Mouse (Mus musculus): ENCODE measurements around the gene Cenpf. TPM values are rescaled to one million over a fixed set of nuclear protein-coding genes. Genes with fewer than 3 reads are reported as not detected.

Gene Cenpf
- total RNA-seq, 2 experiments from 2014 or later: 18.0 to 20.2 TPM

- intact Hi-C loops (cut with DNase I): no loop called here
Measured at GRCm38 (mm10) chr1:189639581-189639980, 48.3 kb downstream of the Cenpf start.

GRCm38 (mm10) chr1:189633791-189634190 is 54.1 kb downstream of the Cenpf start:
- intact Hi-C loops (cut with DNase I): no loop called here
- DNase-seq: no peak

More at GRCm38 (mm10) chr1:189639581-189639980, 48.3 kb downstream of the Cenpf start:
- DNase-seq: no peak

GRCm38 (mm10) chr1:189631906-189632675 is 55.8 kb downstream of the Cenpf start:
- no peak for DNase-seq
- intact Hi-C loops (cut with DNase I): no loop called here

GRCm38 (mm10) chr1:189630026-189630425 is 57.9 kb downstream of the Cenpf start:
- intact Hi-C loops (cut with DNase I): no loop called here
- no peak for DNase-seq

GRCm38 (mm10) chr1:189627976-189628768 is 59.7 kb downstream of the Cenpf start:
- peak; percentile 55 to 76 for DNase-seq
- intact Hi-C loops (cut with DNase I): loop anchor here (1.0 kb wide), 1 partner anchor 601 kb away; no protein-coding TSS in a partner anchor

- no peak for DNase-seq
- intact Hi-C loops (cut with DNase I): no loop called here
Measured at GRCm38 (mm10) chr1:189624756-189625155, 63.1 kb downstream of the Cenpf start.

GRCm38 (mm10) chr1:189618970-189619740 is 68.7 kb downstream of the Cenpf start:
- DNase-seq: peak; percentile 22 to 33
- intact Hi-C loops (cut with DNase I): no loop called here

- intact Hi-C loops (cut with DNase I): no loop called here
- no peak for DNase-seq
Measured at GRCm38 (mm10) chr1:189617381-189617780, 70.5 kb downstream of the Cenpf start.

- DNase-seq: peak in 1 of 2 experiments; percentile 16
Measured at GRCm38 (mm10) chr1:189615246-189615645, 72.6 kb downstream of the Cenpf start.

GRCm38 (mm10) chr1:189613076-189613475 is 74.8 kb downstream of the Cenpf start:
- intact Hi-C loops (cut with DNase I): no loop called here
- no peak for DNase-seq

More at GRCm38 (mm10) chr1:189615246-189615645, 72.6 kb downstream of the Cenpf start:
- intact Hi-C loops (cut with DNase I): no loop called here

- peak; percentile 23 to 32 for DNase-seq
Measured at GRCm38 (mm10) chr1:189611775-189612174, 76.1 kb downstream of the Cenpf start.

GRCm38 (mm10) chr1:189608640-189609039 is 79.2 kb downstream of the Cenpf start:
- intact Hi-C loops (cut with DNase I): no loop called here
- DNase-seq: no peak

More at GRCm38 (mm10) chr1:189611775-189612174, 76.1 kb downstream of the Cenpf start:
- intact Hi-C loops (cut with DNase I): no loop called here

- intact Hi-C loops (cut with DNase I): no loop called here
- no peak for DNase-seq
Measured at GRCm38 (mm10) chr1:189608039-189608438, 79.8 kb downstream of the Cenpf start.

GRCm38 (mm10) chr1:189605598-189606126 is 82.2 kb downstream of the Cenpf start:
- intact Hi-C loops (cut with DNase I): no loop called here
- no peak for DNase-seq

GRCm38 (mm10) chr1:189597096-189597495 is 90.8 kb downstream of the Cenpf start:
- intact Hi-C loops (cut with DNase I): no loop called here
- DNase-seq: no peak

Other genes with a start within 250 kb of the Cenpf start
- gene Ptpn14, start 40.2 kb upstream of the Cenpf start, total RNA-seq (2021): 10 to 100 TPM; 34.4 to 35.2 TPM
- 100 to 1,000 TPM; 166 to 180 TPM for gene Smyd2, start 234.3 kb upstream of the Cenpf start, total RNA-seq (2021)

Data from heart, postnatal 10 days (tissue).